Mouse (Mus musculus) hindbrain, embryonic 13.5 days (tissue): ENCODE measurements around the gene Ephx1. TPM values are rescaled to one million over a fixed set of nuclear protein-coding genes. Genes with fewer than 3 reads are reported as not detected.
"Not testable (repeated sequence)": the region's sequence is repeated elsewhere in the genome, so short reads cannot be mapped to it uniquely, and the experiment has no call there.

Experiments
- ATAC-seq: fragments of 200-750 bp; cut with Nextera tagmentation; 2 replicates; pipeline ENCODE4 v1.8.0; 2017; ENCODE audit warnings: moderate TSS enrichment; ENCODE audit not compliant: low FRiP score
- H3K27ac ChIP-seq: fragments of 300-500 bp; sonication (generic); 2 replicates; pipeline ENCODE4 v1.5.1; 2015; ENCODE audit warnings: inconsistent platforms, mild to moderate bottlenecking, moderate library complexity
- H3K27me3 ChIP-seq: fragments of 300-500 bp; sonication (generic); 2 replicates; pipeline ENCODE4 v1.6.1; 2015; ENCODE audit warnings: mild to moderate bottlenecking, inconsistent platforms
- H3K36me3 ChIP-seq: fragments of 300-500 bp; sonication (generic); 2 replicates; pipeline ENCODE4 v1.6.1; 2015; ENCODE audit warnings: mild to moderate bottlenecking, inconsistent platforms
- H3K4me1 ChIP-seq: fragments of 300-500 bp; sonication (generic); replicated peaks from 2 replicates; pipeline ENCODE4 v1.6.1; 2015; ENCODE audit warnings: inconsistent platforms
- H3K4me2 ChIP-seq: fragments of 300-500 bp; sonication (generic); 2 replicates; pipeline ENCODE4 v1.6.1; 2015; ENCODE audit warnings: inconsistent platforms, mild to moderate bottlenecking, moderate library complexity
- H3K4me3 ChIP-seq: fragments of 300-500 bp; sonication (generic); 2 replicates; pipeline ENCODE4 v1.5.1; 2015; ENCODE audit warnings: mild to moderate bottlenecking, inconsistent platforms
- H3K9ac ChIP-seq: fragments of 300-500 bp; sonication (generic); 2 replicates; pipeline ENCODE4 v1.6.1; 2015; ENCODE audit warnings: mild to moderate bottlenecking, inconsistent platforms
- H3K9me3 ChIP-seq: fragments of 300-500 bp; sonication (generic); 2 replicates; pipeline ENCODE4 v1.6.1; 2016; ENCODE audit warnings: inconsistent platforms
- WGBS: fragments of 180-500 bp; shearing (Covaris S2); methylation state at CpG from one replicate; pipeline ENCODE4 v1.1.7; 2015; 5-methylcytosine and 5-hydroxymethylcytosine counted together
- polyA plus RNA-seq: library from polyadenylated mRNA; unstranded; fragments of >200 nt; fragmentation: Nextera tagmentation; extraction: Ambion mirVana; gene quantifications from 2 replicates; pipeline ENCODE4 v1.2.1, GENCODE M21; 2015

The Ephx1 gene
- polyA plus RNA-seq, 1 experiment from 2014 or later, result 4.8 TPM

- not testable (repeated sequence) for H3K27me3 ChIP-seq, H3K36me3 ChIP-seq, ATAC-seq, H3K4me3 ChIP-seq, H3K9me3 ChIP-seq, H3K27ac ChIP-seq, H3K9ac ChIP-seq, H3K4me1 ChIP-seq, H3K4me2 ChIP-seq
- 84% methylated on average over 4 of the region's 5 CpGs for WGBS
Measured at GRCm38 (mm10) chr1:181035015-181035778, 14.5 kb upstream of the Ephx1 start.

- Histone ChIP-seq H3K4me3 (no peak overlapping the region), H3K9ac (no peak overlapping the region), H3K4me1 (peaks cover 7% of the 10 kb centered on the region; the same call in 1 of the 2 replicates), H3K9me3 (no peaks in the 10 kb centered on the region), H3K27ac (no peak overlapping the region), H3K27me3 (peaks cover 13% of the 10 kb centered on the region), H3K4me2 (no peak overlapping the region), H3K36me3 (no peaks in the 10 kb centered on the region)
- no peak for ATAC-seq
- WGBS, result 17% methylated on average over 1 of the region's 1 CpGs
Measured at GRCm38 (mm10) chr1:181022265-181022664, 1.6 kb upstream of the Ephx1 start.

DNA sequence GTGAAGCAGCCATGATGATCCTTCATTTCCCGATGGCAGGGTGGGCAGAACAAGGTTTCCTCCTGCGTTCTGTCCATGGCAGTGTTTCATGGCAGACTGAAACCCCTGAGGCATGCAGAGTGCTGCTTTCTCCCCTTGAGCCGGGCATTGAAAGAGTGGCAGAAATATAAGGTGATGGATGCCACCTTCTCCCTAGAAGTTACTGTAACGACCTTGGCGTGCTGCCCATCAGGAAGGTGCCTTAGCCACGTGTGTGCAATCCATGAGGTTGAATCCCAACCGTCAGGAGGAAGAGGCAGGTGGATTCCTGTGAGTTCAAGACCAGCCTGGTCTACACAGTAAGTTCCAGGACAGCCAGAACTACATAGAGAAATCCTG lies 773 bp upstream of the Ephx1 start:
- Histone ChIP-seq H3K4me3 (no peak overlapping the region), H3K27me3 (peaks cover 13% of the 10 kb centered on the region), H3K27ac (no peak overlapping the region), H3K4me2 (no peak overlapping the region), H3K9me3 (no peaks in the 10 kb centered on the region), H3K9ac (no peak overlapping the region), H3K36me3 (no peaks in the 10 kb centered on the region), H3K4me1 (peaks cover 15% of the 10 kb centered on the region)
- 55% methylated on average over 7 of the region's 7 CpGs for WGBS
- ATAC-seq, result no peak

- H3K4me2 ChIP-seq, result peak overlapping the region; percentile 96
Measured at GRCm38 (mm10) chr1:181017890-181018420, 2.7 kb downstream of the Ephx1 start.

GRCm38 (mm10) chr1:181017212-181017711 lies 3.4 kb downstream of the Ephx1 start:
- peak overlapping the region; percentile 53 for H3K4me3 ChIP-seq
- ATAC-seq, result peak; percentile 88
- H3K9me3 ChIP-seq, result no peaks in the 10 kb centered on the region
- peak overlapping the region; percentile 96 for H3K4me2 ChIP-seq
- H3K9ac ChIP-seq, result peak overlapping the region; percentile 69
- H3K27ac ChIP-seq, result no peak overlapping the region
- H3K36me3 ChIP-seq, result no peaks in the 10 kb centered on the region
- peaks cover 19% of the 10 kb centered on the region for H3K27me3 ChIP-seq
- 0% methylated on average over 22 of the region's 22 CpGs for WGBS
- H3K4me1 ChIP-seq, result peaks cover 27% of the 10 kb centered on the region

More at GRCm38 (mm10) chr1:181017890-181018420, 2.7 kb downstream of the Ephx1 start:
- Histone ChIP-seq H3K9me3 (no peaks in the 10 kb centered on the region), H3K27me3 (peaks cover 19% of the 10 kb centered on the region), H3K4me1 (peaks cover 27% of the 10 kb centered on the region), H3K9ac (no peak overlapping the region), H3K4me3 (no peak overlapping the region), H3K36me3 (no peaks in the 10 kb centered on the region), H3K27ac (no peak overlapping the region)
- WGBS, result 69% methylated on average over 13 of the region's 13 CpGs
- no peak for ATAC-seq

DNA sequence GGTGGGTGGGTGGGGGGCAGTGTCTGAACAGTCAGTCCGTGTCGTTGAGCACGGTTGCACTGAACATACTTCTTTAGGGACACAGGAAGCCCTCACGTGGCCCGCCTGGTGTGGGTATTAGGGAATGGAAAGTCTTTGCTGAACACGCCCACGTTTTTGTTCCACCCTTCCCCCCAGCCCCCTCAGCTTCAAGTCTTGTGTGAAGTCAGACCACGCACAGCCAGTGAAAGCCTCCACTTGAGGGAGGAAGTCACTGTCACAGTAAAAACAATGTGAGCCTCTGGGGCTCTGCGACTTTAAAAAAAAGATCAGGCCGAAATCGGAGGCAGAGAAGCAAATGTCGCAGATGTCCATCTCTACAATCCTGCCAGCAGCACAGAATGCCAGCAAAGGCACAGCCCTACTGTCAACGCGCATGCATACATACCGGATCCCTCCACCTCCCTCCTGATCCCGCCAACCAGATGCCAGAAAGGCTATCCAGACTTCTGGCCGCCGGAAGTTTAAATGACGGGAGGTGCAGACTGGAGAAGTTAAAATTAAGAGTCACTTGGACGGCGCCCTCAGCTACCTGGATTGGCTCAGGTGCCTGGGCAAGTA lies 4.1 kb downstream of the Ephx1 start:
- peak overlapping the region; percentile 53 for H3K4me3 ChIP-seq
- H3K9ac ChIP-seq, result peak overlapping the region; percentile 69
- H3K4me2 ChIP-seq, result peak overlapping the region; percentile 96
- H3K4me1 ChIP-seq, result peaks cover 27% of the 10 kb centered on the region
- no peaks in the 10 kb centered on the region for H3K36me3 ChIP-seq
- 4% methylated on average over 21 of the region's 21 CpGs for WGBS
- no peak overlapping the region for H3K27ac ChIP-seq
- ATAC-seq, result peak; percentile 68
- peaks cover 19% of the 10 kb centered on the region for H3K27me3 ChIP-seq
- H3K9me3 ChIP-seq, result no peaks in the 10 kb centered on the region

- no peak overlapping the region for H3K9ac ChIP-seq
- no peak overlapping the region for H3K27ac ChIP-seq
- ATAC-seq, result no peak
- H3K9me3 ChIP-seq, result no peaks in the 10 kb centered on the region
- WGBS, result 77% methylated on average over 4 of the region's 4 CpGs
- 0 out of 2 replicates have a peak overlapping the region, but pooled peaks have one; percentile 53 for H3K4me3 ChIP-seq
- H3K4me2 ChIP-seq, result peak overlapping the region; percentile 96
- peaks cover 27% of the 10 kb centered on the region for H3K4me1 ChIP-seq
- peaks cover 19% of the 10 kb centered on the region for H3K27me3 ChIP-seq
- H3K36me3 ChIP-seq, result no peaks in the 10 kb centered on the region
Measured at GRCm38 (mm10) chr1:181016045-181016444, 4.7 kb downstream of the Ephx1 start.

GRCm38 (mm10) chr1:181015558-181015957 lies 5.1 kb downstream of the Ephx1 start:
- no peaks in the 10 kb centered on the region for H3K9me3 ChIP-seq
- H3K9ac ChIP-seq, result no peak overlapping the region
- H3K4me2 ChIP-seq, result no peak overlapping the region
- H3K27me3 ChIP-seq, result peaks cover 19% of the 10 kb centered on the region
- no peaks in the 10 kb centered on the region for H3K36me3 ChIP-seq
- no peak overlapping the region for H3K27ac ChIP-seq
- ATAC-seq, result no peak
- H3K4me1 ChIP-seq, result peaks cover 27% of the 10 kb centered on the region
- H3K4me3 ChIP-seq, result no peak overlapping the region

- H3K27ac ChIP-seq, result no peak overlapping the region
- no peak for ATAC-seq
Measured at GRCm38 (mm10) chr1:181014731-181015500, 5.8 kb downstream of the Ephx1 start.

DNA sequence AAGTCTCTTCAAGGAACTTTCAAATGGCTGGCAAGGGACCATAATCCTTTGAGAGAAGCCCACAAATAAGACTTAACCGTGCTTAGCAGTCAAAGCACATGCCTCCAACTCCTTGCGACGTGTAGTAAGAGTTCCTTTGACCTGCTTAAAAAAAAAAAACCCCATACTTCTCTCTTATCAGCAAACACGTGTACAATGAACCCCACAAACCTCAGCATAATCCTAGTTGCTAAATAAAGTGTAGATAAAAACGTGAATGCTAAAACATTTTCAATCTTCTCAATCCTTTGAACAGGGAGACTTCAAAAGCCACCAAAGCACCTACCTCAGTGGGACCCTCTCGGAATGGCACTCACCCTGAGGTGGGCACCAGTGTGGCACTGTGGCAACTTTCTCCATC lies 7.3 kb downstream of the Ephx1 start:
- ATAC-seq, result no peak
- Histone ChIP-seq H3K9ac (no peak overlapping the region), H3K27ac (no peak overlapping the region), H3K4me1 (peaks cover 27% of the 10 kb centered on the region), H3K9me3 (no peaks in the 10 kb centered on the region), H3K4me3 (no peak overlapping the region), H3K4me2 (no peak overlapping the region), H3K27me3 (peaks cover 16% of the 10 kb centered on the region), H3K36me3 (no peaks in the 10 kb centered on the region)
- WGBS, result 75% methylated on average over 6 of the region's 6 CpGs

More at GRCm38 (mm10) chr1:181014731-181015500, 5.8 kb downstream of the Ephx1 start:
- Histone ChIP-seq H3K36me3 (no peaks in the 10 kb centered on the region), H3K4me2 (no peak overlapping the region), H3K27me3 (peaks cover 19% of the 10 kb centered on the region), H3K4me3 (no peak overlapping the region), H3K4me1 (peaks cover 27% of the 10 kb centered on the region), H3K9ac (no peak overlapping the region), H3K9me3 (no peaks in the 10 kb centered on the region)
- 75% methylated on average over 6 of the region's 6 CpGs for WGBS

GRCm38 (mm10) chr1:181012416-181012815 lies 8.3 kb downstream of the Ephx1 start:
- Histone ChIP-seq H3K4me3 (no peak overlapping the region), H3K27me3 (peaks cover 8% of the 10 kb centered on the region), H3K4me2 (no peak overlapping the region), H3K36me3 (no peaks in the 10 kb centered on the region), H3K9me3 (no peaks in the 10 kb centered on the region), H3K4me1 (peaks cover 21% of the 10 kb centered on the region), H3K27ac (no peak overlapping the region), H3K9ac (no peak overlapping the region)
- WGBS, result 82% methylated on average over 3 of the region's 3 CpGs
- no peak for ATAC-seq

DNA sequence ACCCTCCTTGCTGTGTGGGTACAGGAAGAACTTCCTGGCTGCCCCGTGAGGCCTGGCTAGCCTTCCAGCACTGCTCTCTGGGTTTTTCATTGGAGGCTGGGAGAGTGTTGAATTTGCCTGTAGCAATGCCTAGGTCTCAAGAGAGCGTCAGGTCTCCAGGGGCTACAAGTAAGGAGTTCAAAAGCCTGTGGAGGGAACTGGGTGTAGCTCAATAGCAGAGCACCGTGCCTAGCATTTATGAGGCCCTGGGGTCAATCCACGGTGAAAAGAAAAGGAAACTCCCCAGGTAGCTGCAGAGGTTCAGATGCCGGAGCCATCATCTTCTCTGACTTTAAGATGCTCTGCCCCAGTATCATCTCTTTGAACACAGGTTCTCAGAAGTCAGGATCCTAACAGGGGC lies 9.1 kb downstream of the Ephx1 start:
- H3K9me3 ChIP-seq, result no peaks in the 10 kb centered on the region
- H3K9ac ChIP-seq, result no peak overlapping the region
- no peak overlapping the region for H3K27ac ChIP-seq
- peaks cover 13% of the 10 kb centered on the region for H3K4me1 ChIP-seq
- WGBS, result 62% methylated on average over 5 of the region's 5 CpGs
- no peak overlapping the region for H3K4me3 ChIP-seq
- no peak overlapping the region for H3K4me2 ChIP-seq
- no peak for ATAC-seq
- H3K27me3 ChIP-seq, result peaks cover 7% of the 10 kb centered on the region
- no peaks in the 10 kb centered on the region for H3K36me3 ChIP-seq
